Mouse (Mus musculus): ENCODE measurements around the gene Nxn.

The Nxn gene

GRCm38 (mm10) chr11:76398798-76399586 lies at the start of gene Nxn:
Gene Nxn, minus strand, starts transcription at chr11:76399140.
- peak; percentile 93 to 97 for DNase-seq (ENCODE audit: low spot score in 2 of 2)

GRCm38 (mm10) chr11:76446251-76446650 lies 47.3 kb upstream of the Nxn start:
- DNase-seq (ENCODE audit: low spot score in 2 of 2) = no peak

GRCm38 (mm10) chr11:76445459-76445858 lies 46.5 kb upstream of the Nxn start:
- DNase-seq (ENCODE audit: low spot score in 2 of 2) = no peak

- DNase-seq (ENCODE audit: low spot score in 2 of 2) = no peak
Observed at GRCm38 (mm10) chr11:76439666-76440065, 40.7 kb upstream of the Nxn start.

GRCm38 (mm10) chr11:76436864-76437437 lies 38.0 kb upstream of the Nxn start:
- peak in 1 of 2 experiments; percentile 72 for DNase-seq (ENCODE audit: low spot score in 2 of 2)

- no peak for DNase-seq (ENCODE audit: low spot score in 2 of 2)
Observed at GRCm38 (mm10) chr11:76436009-76436408, 37.1 kb upstream of the Nxn start.

- DNase-seq (ENCODE audit: low spot score in 2 of 2) = no peak
Observed at GRCm38 (mm10) chr11:76429966-76430631, 31.2 kb upstream of the Nxn start.

GRCm38 (mm10) chr11:76429556-76429955 lies 30.6 kb upstream of the Nxn start:
- no peak for DNase-seq (ENCODE audit: low spot score in 2 of 2)

GRCm38 (mm10) chr11:76429046-76429445 lies 30.1 kb upstream of the Nxn start:
- no peak for DNase-seq (ENCODE audit: low spot score in 2 of 2)

- no peak for DNase-seq (ENCODE audit: low spot score in 2 of 2)
Observed at GRCm38 (mm10) chr11:76427781-76428180, 28.8 kb upstream of the Nxn start.

- DNase-seq (ENCODE audit: low spot score in 2 of 2) = no peak
Observed at GRCm38 (mm10) chr11:76425749-76426148, 26.8 kb upstream of the Nxn start.

GRCm38 (mm10) chr11:76420896-76421295 lies 22.0 kb upstream of the Nxn start:
- DNase-seq (ENCODE audit: low spot score in 2 of 2) = no peak

GRCm38 (mm10) chr11:76419179-76419578 lies 20.2 kb upstream of the Nxn start:
- DNase-seq (ENCODE audit: low spot score in 2 of 2) = no peak

GRCm38 (mm10) chr11:76418423-76418822 lies 19.5 kb upstream of the Nxn start:
- DNase-seq (ENCODE audit: low spot score in 2 of 2) = no peak

GRCm38 (mm10) chr11:76415985-76416384 lies 17.0 kb upstream of the Nxn start:
- no peak for DNase-seq (ENCODE audit: low spot score in 2 of 2)

GRCm38 (mm10) chr11:76415001-76415400 lies 16.1 kb upstream of the Nxn start:
- no peak for DNase-seq (ENCODE audit: low spot score in 2 of 2)

GRCm38 (mm10) chr11:76413202-76413601 lies 14.3 kb upstream of the Nxn start:
- no peak for DNase-seq (ENCODE audit: low spot score in 2 of 2)

- DNase-seq (ENCODE audit: low spot score in 2 of 2) = no peak
Observed at GRCm38 (mm10) chr11:76410826-76411225, 11.9 kb upstream of the Nxn start.

- DNase-seq (ENCODE audit: low spot score in 2 of 2) = peak; percentile 91 to 95
Observed at GRCm38 (mm10) chr11:76406702-76407583, 8.0 kb upstream of the Nxn start, which contains the start of gene Timm22. Gene Timm22, plus strand, starts transcription at chr11:76406952.

GRCm38 (mm10) chr11:76405626-76406264 lies 6.8 kb upstream of the Nxn start:
- DNase-seq (ENCODE audit: low spot score in 2 of 2) = no peak

GRCm38 (mm10) chr11:76405113-76405512 lies 6.2 kb upstream of the Nxn start:
- no peak for DNase-seq (ENCODE audit: low spot score in 2 of 2)
